Mouse (Mus musculus) hindbrain, embryonic 12.5 days (tissue): ENCODE results near the gene Kcnh1. TPM values are rescaled to one million over a fixed set of nuclear protein-coding genes. Genes with fewer than 3 reads are reported as not detected.

Experiments
- ATAC-seq: fragments of 200-750 bp; cut with Nextera tagmentation; 2 replicates; pipeline ENCODE4 v1.8.0; 2017; ENCODE audit warnings: moderate TSS enrichment; ENCODE audit not compliant: low FRiP score
- H3K27ac ChIP-seq: fragments of 300-500 bp; sonication (generic); 2 replicates; pipeline ENCODE4 v1.5.1; 2016; ENCODE audit warnings: mild to moderate bottlenecking
- H3K27me3 ChIP-seq: fragments of 300-500 bp; sonication (generic); 2 replicates; pipeline ENCODE4 v1.6.1; 2016; ENCODE audit warnings: mild to moderate bottlenecking
- H3K36me3 ChIP-seq: fragments of 300-500 bp; sonication (generic); 2 replicates; pipeline ENCODE4 v1.6.1; 2016; ENCODE audit warnings: mild to moderate bottlenecking
- H3K4me1 ChIP-seq: fragments of 300-500 bp; sonication (generic); 2 replicates; pipeline ENCODE4 v1.6.1; 2016
- H3K4me2 ChIP-seq: fragments of 300-500 bp; sonication (generic); replicated peaks from 2 replicates; pipeline ENCODE4 v1.6.1; 2016; ENCODE audit warnings: mild to moderate bottlenecking
- H3K4me3 ChIP-seq: fragments of 300-500 bp; sonication (generic); 2 replicates; pipeline ENCODE4 v1.5.1; 2016; ENCODE audit warnings: mild to moderate bottlenecking
- H3K9ac ChIP-seq: fragments of 300-500 bp; sonication (generic); 2 replicates; pipeline ENCODE4 v1.6.1; 2016; ENCODE audit warnings: mild to moderate bottlenecking, moderate library complexity
- H3K9me3 ChIP-seq: fragments of 300-500 bp; sonication (generic); replicated peaks from 2 replicates; pipeline ENCODE4 v1.6.1; 2016; ENCODE audit warnings: mild to moderate bottlenecking
- WGBS: fragments of 180-500 bp; shearing (Covaris S2); methylation state at CpG from one replicate; pipeline ENCODE4 v1.1.7; 2016; 5-methylcytosine and 5-hydroxymethylcytosine counted together
- polyA plus RNA-seq: library from polyadenylated mRNA; unstranded; fragments of >200 nt; fragmentation: Nextera tagmentation; extraction: Ambion mirVana; gene quantifications from 2 replicates; pipeline ENCODE4 v1.2.1, GENCODE M21; 2016

Kcnh1 gene
- polyA plus RNA-seq, 1 experiment from 2014 or later = 0.87 TPM

GRCm38 (mm10) chr1:192305155-192305554 is 114.6 kb downstream of the Kcnh1 start:
- Histone ChIP-seq H3K27me3 (no peaks in the 10 kb centered on the region), H3K4me1 (no peaks in the 10 kb centered on the region), H3K36me3 (no peaks in the 10 kb centered on the region), H3K4me2 (no peak overlapping the region), H3K4me3 (no peak overlapping the region), H3K27ac (no peak overlapping the region), H3K9me3 (peaks cover 4% of the 10 kb centered on the region; the same call in 1 of the 2 replicates), H3K9ac (no peak overlapping the region)
- ATAC-seq = no peak
- 95% methylated on average over 1 of the region's 1 CpGs for WGBS

- Histone ChIP-seq H3K36me3 (no peaks in the 10 kb centered on the region), H3K9ac (no peak overlapping the region), H3K4me3 (no peak overlapping the region), H3K9me3 (peaks cover 4% of the 10 kb centered on the region; the same call in 1 of the 2 replicates), H3K4me1 (peaks cover 3% of the 10 kb centered on the region; the same call in 1 of the 2 replicates), H3K27ac (no peak overlapping the region), H3K4me2 (no peak overlapping the region), H3K27me3 (no peaks in the 10 kb centered on the region)
- ATAC-seq = no peak
Measured at GRCm38 (mm10) chr1:192307055-192307454, 116.5 kb downstream of the Kcnh1 start.

- peaks cover 4% of the 10 kb centered on the region; the same call in 1 of the 2 replicates for H3K9me3 ChIP-seq
- H3K4me2 ChIP-seq = no peak overlapping the region
- no peak for ATAC-seq
- H3K9ac ChIP-seq = no peak overlapping the region
- no peaks in the 10 kb centered on the region for H3K36me3 ChIP-seq
- no peaks in the 10 kb centered on the region for H3K27me3 ChIP-seq
- H3K27ac ChIP-seq = no peak overlapping the region
- no peak overlapping the region for H3K4me3 ChIP-seq
- H3K4me1 ChIP-seq = peaks cover 4% of the 10 kb centered on the region; the same call in 1 of the 2 replicates
Measured at GRCm38 (mm10) chr1:192311298-192311697, 120.7 kb downstream of the Kcnh1 start.

- peaks cover 4% of the 10 kb centered on the region; the same call in 1 of the 2 replicates for H3K9me3 ChIP-seq
- H3K4me1 ChIP-seq = peaks cover 4% of the 10 kb centered on the region; the same call in 1 of the 2 replicates
- 71% methylated on average over 6 of the region's 6 CpGs for WGBS
- no peaks in the 10 kb centered on the region for H3K27me3 ChIP-seq
- H3K36me3 ChIP-seq = no peaks in the 10 kb centered on the region
- no peak overlapping the region for H3K27ac ChIP-seq
- ATAC-seq = no peak
- no peak overlapping the region for H3K4me3 ChIP-seq
- no peak overlapping the region for H3K4me2 ChIP-seq
- no peak overlapping the region for H3K9ac ChIP-seq
Measured at GRCm38 (mm10) chr1:192311851-192312438, 121.4 kb downstream of the Kcnh1 start.

- no peak for ATAC-seq
- no peaks in the 10 kb centered on the region for H3K36me3 ChIP-seq
- no peak overlapping the region for H3K4me3 ChIP-seq
- no peak overlapping the region for H3K27ac ChIP-seq
- peaks cover 4% of the 10 kb centered on the region; the same call in 1 of the 2 replicates for H3K4me1 ChIP-seq
- no peak overlapping the region for H3K9ac ChIP-seq
- 42% methylated on average over 4 of the region's 4 CpGs for WGBS
- H3K27me3 ChIP-seq = no peaks in the 10 kb centered on the region
- peaks cover 4% of the 10 kb centered on the region; the same call in 1 of the 2 replicates for H3K9me3 ChIP-seq
- no peak overlapping the region for H3K4me2 ChIP-seq
Measured at GRCm38 (mm10) chr1:192312446-192312845, 121.9 kb downstream of the Kcnh1 start.

- H3K36me3 ChIP-seq = no peaks in the 10 kb centered on the region
- H3K27me3 ChIP-seq = no peaks in the 10 kb centered on the region
- peaks cover 4% of the 10 kb centered on the region; the same call in 1 of the 2 replicates for H3K4me1 ChIP-seq
- H3K9me3 ChIP-seq = peaks cover 4% of the 10 kb centered on the region; the same call in 1 of the 2 replicates
- 50% methylated on average over 4 of the region's 4 CpGs for WGBS
- ATAC-seq = no peak
- no peak overlapping the region for H3K4me2 ChIP-seq
- H3K9ac ChIP-seq = no peak overlapping the region
- no peak overlapping the region for H3K4me3 ChIP-seq
- H3K27ac ChIP-seq = no peak overlapping the region
Measured at GRCm38 (mm10) chr1:192312998-192313397, 122.4 kb downstream of the Kcnh1 start.

- no peaks in the 10 kb centered on the region for H3K36me3 ChIP-seq
- no peaks in the 10 kb centered on the region for H3K27me3 ChIP-seq
- peaks cover 4% of the 10 kb centered on the region; the same call in 1 of the 2 replicates for H3K9me3 ChIP-seq
- no peak overlapping the region for H3K4me3 ChIP-seq
- ATAC-seq = no peak
- 61% methylated on average over 7 of the region's 7 CpGs for WGBS
- peaks cover 4% of the 10 kb centered on the region; the same call in 1 of the 2 replicates for H3K4me1 ChIP-seq
- H3K9ac ChIP-seq = no peak overlapping the region
- no peak overlapping the region for H3K4me2 ChIP-seq
- no peak overlapping the region for H3K27ac ChIP-seq
Measured at GRCm38 (mm10) chr1:192313571-192313972, 123.0 kb downstream of the Kcnh1 start.

GRCm38 (mm10) chr1:192314044-192314443 is 123.5 kb downstream of the Kcnh1 start:
- ATAC-seq = no peak
- WGBS = 51% methylated on average over 3 of the region's 3 CpGs
- Histone ChIP-seq H3K9ac (no peak overlapping the region), H3K27ac (no peak overlapping the region), H3K27me3 (no peaks in the 10 kb centered on the region), H3K9me3 (peaks cover 4% of the 10 kb centered on the region; the same call in 1 of the 2 replicates), H3K4me3 (no peak overlapping the region), H3K36me3 (no peaks in the 10 kb centered on the region), H3K4me2 (no peak overlapping the region), H3K4me1 (peaks cover 4% of the 10 kb centered on the region; the same call in 1 of the 2 replicates)

- Histone ChIP-seq H3K27ac (no peak overlapping the region), H3K9me3 (no peaks in the 10 kb centered on the region), H3K4me1 (peaks cover 4% of the 10 kb centered on the region; the same call in 1 of the 2 replicates), H3K4me2 (no peak overlapping the region), H3K36me3 (no peaks in the 10 kb centered on the region), H3K4me3 (no peak overlapping the region), H3K27me3 (no peaks in the 10 kb centered on the region), H3K9ac (no peak overlapping the region)
- ATAC-seq = no peak
- 53% methylated on average over 1 of the region's 1 CpGs for WGBS
Measured at GRCm38 (mm10) chr1:192315392-192316070, 125.0 kb downstream of the Kcnh1 start.

- Histone ChIP-seq H3K4me2 (no peak overlapping the region), H3K27me3 (no peaks in the 10 kb centered on the region), H3K27ac (no peak overlapping the region), H3K9me3 (no peaks in the 10 kb centered on the region), H3K36me3 (no peaks in the 10 kb centered on the region), H3K4me1 (no peaks in the 10 kb centered on the region), H3K4me3 (no peak overlapping the region), H3K9ac (no peak overlapping the region)
- 61% methylated on average over 3 of the region's 3 CpGs for WGBS
- ATAC-seq = no peak
Measured at GRCm38 (mm10) chr1:192324223-192324622, 133.6 kb downstream of the Kcnh1 start.

GRCm38 (mm10) chr1:192327052-192327451 is 136.5 kb downstream of the Kcnh1 start:
- H3K4me1 ChIP-seq = no peaks in the 10 kb centered on the region
- H3K27ac ChIP-seq = no peak overlapping the region
- H3K9ac ChIP-seq = no peak overlapping the region
- WGBS = 90% methylated on average over 8 of the region's 8 CpGs
- no peak overlapping the region for H3K4me3 ChIP-seq
- no peaks in the 10 kb centered on the region for H3K27me3 ChIP-seq
- no peak for ATAC-seq
- H3K4me2 ChIP-seq = no peak overlapping the region
- H3K36me3 ChIP-seq = no peaks in the 10 kb centered on the region
- no peaks in the 10 kb centered on the region for H3K9me3 ChIP-seq

- H3K9me3 ChIP-seq = no peaks in the 10 kb centered on the region
- H3K9ac ChIP-seq = no peak overlapping the region
- no peaks in the 10 kb centered on the region for H3K27me3 ChIP-seq
- H3K27ac ChIP-seq = no peak overlapping the region
- no peak overlapping the region for H3K4me2 ChIP-seq
- H3K4me1 ChIP-seq = no peaks in the 10 kb centered on the region
- 86% methylated on average over 6 of the region's 6 CpGs for WGBS
- no peak overlapping the region for H3K4me3 ChIP-seq
- no peak for ATAC-seq
- no peaks in the 10 kb centered on the region for H3K36me3 ChIP-seq
Measured at GRCm38 (mm10) chr1:192331207-192331606, 140.6 kb downstream of the Kcnh1 start.
